Mouse (Mus musculus) myocyte (in vitro differentiated cells): ENCODE data around the gene Cbx3. TPM values are rescaled to one million over a fixed set of nuclear protein-coding genes. Genes with fewer than 3 reads are reported as not detected.

ENCODE experiments used
- H3K27me3 ChIP-seq: one replicate; pipeline ENCODE4 v1.6.1; 2011; ENCODE audit not compliant: control insufficient read depth, insufficient read depth, insufficient read length
- H3K36me3 ChIP-seq: one replicate; pipeline ENCODE4 v1.6.1; 2011; ENCODE audit not compliant: control insufficient read depth, insufficient read depth
- H3K4me2 ChIP-seq: one replicate; pipeline ENCODE4 v1.6.1; 2011; ENCODE audit warnings: low read depth, control low read depth
- H3K4me3 ChIP-seq: one replicate; pipeline ENCODE4 v1.5.1; 2011; ENCODE audit warnings: mild to moderate bottlenecking, control low read depth, moderate library complexity
- H3K79me2 ChIP-seq: one replicate; pipeline ENCODE4 v1.6.1; 2011; ENCODE audit not compliant: control insufficient read depth, insufficient read depth
- H3ac ChIP-seq: one replicate; pipeline ENCODE4 v1.6.1; 2011; ENCODE audit not compliant: control insufficient read depth, insufficient read length
- CEBPB ChIP-seq: IDR thresholded peaks from 2 replicates; pipeline ENCODE4 v1.6.1; 2011; ENCODE audit warnings: mild to moderate bottlenecking, moderate library complexity; ENCODE audit not compliant: poor library complexity, insufficient read depth, severe bottlenecking
- E2F4 ChIP-seq: IDR thresholded peaks from one replicate; pipeline ENCODE4 v1.6.1; 2011; ENCODE audit warnings: mild to moderate bottlenecking, control low read depth, moderate library complexity; ENCODE audit not compliant: insufficient read depth
- MAX ChIP-seq: IDR thresholded peaks from one replicate; pipeline ENCODE4 v1.6.1; 2011; ENCODE audit warnings: low read depth, mild to moderate bottlenecking, control low read depth
- MYOD1 ChIP-seq, 3 experiments: IDR thresholded peaks; one replicate each; pipeline ENCODE4 v1.6.1; 2011; ENCODE audit warnings: control low read depth in 2 of 3, low read depth in 2 of 3, mild to moderate bottlenecking in 2 of 3, moderate library complexity in 1 of 3; ENCODE audit not compliant: insufficient read length in 2 of 3, control insufficient read depth in 1 of 3
- MYOG ChIP-seq, 3 experiments: IDR thresholded peaks; one replicate each; pipeline ENCODE4 v1.6.1; 2011; ENCODE audit warnings: control low read depth in 2 of 3, low read depth in 2 of 3, mild to moderate bottlenecking in 2 of 3; ENCODE audit not compliant: insufficient read length in 2 of 3, control insufficient read depth in 1 of 3, insufficient read depth in 1 of 3
- POLR2A ChIP-seq: IDR thresholded peaks from one replicate; pipeline ENCODE4 v1.6.1; 2011; ENCODE audit warnings: low read depth, mild to moderate bottlenecking, control low read depth, moderate library complexity; ENCODE audit not compliant: insufficient read length
- POLR2AphosphoS2 ChIP-seq: IDR thresholded peaks from one replicate; pipeline ENCODE4 v1.6.1; 2011; ENCODE audit warnings: low read depth, control low read depth; ENCODE audit not compliant: insufficient read length
- REST ChIP-seq: IDR thresholded peaks from one replicate; pipeline ENCODE4 v1.6.1; 2011; ENCODE audit warnings: mild to moderate bottlenecking, control low read depth, moderate library complexity; ENCODE audit not compliant: insufficient read depth, insufficient read length
- SRF ChIP-seq: IDR thresholded peaks from one replicate; pipeline ENCODE4 v1.6.1; 2011; ENCODE audit warnings: low read depth; ENCODE audit not compliant: control insufficient read depth, insufficient read length
- TCF12 ChIP-seq: IDR thresholded peaks from one replicate; pipeline ENCODE4 v1.6.1; 2011; ENCODE audit warnings: mild to moderate bottlenecking, control low read depth; ENCODE audit not compliant: poor library complexity, insufficient read depth, severe bottlenecking
- TCF3 ChIP-seq: IDR thresholded peaks from one replicate; pipeline ENCODE4 v1.6.1; 2011; ENCODE audit warnings: low read depth, control low read depth; ENCODE audit not compliant: insufficient read length
- USF1 ChIP-seq: IDR thresholded peaks from one replicate; pipeline ENCODE4 v1.6.1; 2011; ENCODE audit warnings: low read depth, mild to moderate bottlenecking, control low read depth, moderate library complexity
- polyA plus RNA-seq: library from polyadenylated mRNA; unstranded; fragments of >200 nt; fragmentation: generic; extraction: Trizol; gene quantifications from one replicate; pipeline ENCODE4 v1.2.1, GENCODE M21; 2012; ENCODE audit warnings: missing spikeins

The Cbx3 gene
- polyA plus RNA-seq, 1 experiment: 35.6 TPM

- peaks cover 37% of the 10 kb centered on the region for H3K36me3 ChIP-seq
- no peaks in the 10 kb centered on the region for H3K27me3 ChIP-seq
- TF ChIP-seq E2F4 (no peak), MAX (no peak), MYOG (IDR thresholded peaks at IDR 0.05; ENCODE audit: control insufficient read depth in 1 of 3, insufficient read depth in 1 of 3, insufficient read length in 2 of 3, low read depth in 2 of 3) (no peak), SRF (no peak), USF1 (no peak), TCF3 (no peak), MYOD1 (IDR thresholded peaks at IDR 0.05; ENCODE audit: control insufficient read depth in 1 of 3, insufficient read length in 2 of 3, low read depth in 2 of 3) (no peak), REST (no peak), CEBPB (no peak), POLR2AphosphoS2 (no peak), POLR2A (no peak), TCF12 (no peak)
- peaks cover 87% of the 10 kb centered on the region for H3K79me2 ChIP-seq
- H3ac ChIP-seq: peak overlapping the region; percentile 83
- peak overlapping the region; percentile 80 for H3K4me3 ChIP-seq
- peak overlapping the region; percentile 68 for H3K4me2 ChIP-seq
Observed at GRCm38 (mm10) chr6:51471179-51471505, 982 bp downstream of the Cbx3 start.

GRCm38 (mm10) chr6:51471782-51472181 is 1.6 kb downstream of the Cbx3 start:
- peak overlapping the region; percentile 68 for H3K4me2 ChIP-seq
- H3K79me2 ChIP-seq: peaks cover 87% of the 10 kb centered on the region
- H3K27me3 ChIP-seq: no peaks in the 10 kb centered on the region
- H3ac ChIP-seq: no peak overlapping the region
- peaks cover 37% of the 10 kb centered on the region for H3K36me3 ChIP-seq
- H3K4me3 ChIP-seq: peak overlapping the region; percentile 80
- TF ChIP-seq MYOG (IDR thresholded peaks at IDR 0.05; ENCODE audit: control insufficient read depth in 1 of 3, insufficient read depth in 1 of 3, insufficient read length in 2 of 3, low read depth in 2 of 3) (no peak), POLR2A (no peak), MAX (no peak), POLR2AphosphoS2 (no peak), E2F4 (no peak), SRF (no peak), CEBPB (no peak), USF1 (no peak), TCF3 (no peak), MYOD1 (IDR thresholded peaks at IDR 0.05; ENCODE audit: control insufficient read depth in 1 of 3, insufficient read length in 2 of 3, low read depth in 2 of 3) (no peak)

- TF ChIP-seq MYOG (IDR thresholded peaks at IDR 0.05; ENCODE audit: control insufficient read depth in 1 of 3, insufficient read depth in 1 of 3, insufficient read length in 2 of 3, low read depth in 2 of 3): no peak
- TF ChIP-seq TCF12: no peak
- no peak for TF ChIP-seq E2F4
- no peak for TF ChIP-seq REST
- TF ChIP-seq SRF: no peak
- no peak for TF ChIP-seq USF1
- TF ChIP-seq POLR2AphosphoS2: no peak
- TF ChIP-seq MYOD1 (IDR thresholded peaks at IDR 0.05; ENCODE audit: control insufficient read depth in 1 of 3, insufficient read length in 2 of 3, low read depth in 2 of 3): no peak
- no peak for TF ChIP-seq CEBPB
- no peak for TF ChIP-seq MAX
- no peak for TF ChIP-seq POLR2A
- TF ChIP-seq TCF3: no peak
- Histone ChIP-seq H3ac (no peak overlapping the region), H3K27me3 (no peaks in the 10 kb centered on the region), H3K4me2 (peak overlapping the region; percentile 68), H3K4me3 (peak overlapping the region; percentile 80), H3K36me3 (peaks cover 34% of the 10 kb centered on the region), H3K79me2 (peaks cover 84% of the 10 kb centered on the region)
Observed at GRCm38 (mm10) chr6:51472213-51472612, 2.1 kb downstream of the Cbx3 start.

GRCm38 (mm10) chr6:51479136-51479731 is 9.1 kb downstream of the Cbx3 start:
- Histone ChIP-seq H3K79me2 (peaks cover 45% of the 10 kb centered on the region), H3K27me3 (no peaks in the 10 kb centered on the region), H3K4me2 (no peak overlapping the region), H3ac (no peak overlapping the region), H3K36me3 (peaks cover 66% of the 10 kb centered on the region), H3K4me3 (no peak overlapping the region)
- TF ChIP-seq TCF12 (no peak), USF1 (no peak), E2F4 (no peak), SRF (no peak), TCF3 (no peak), MYOG (IDR thresholded peaks at IDR 0.05; ENCODE audit: control insufficient read depth in 1 of 3, insufficient read depth in 1 of 3, insufficient read length in 2 of 3, low read depth in 2 of 3) (no peak), POLR2A (no peak), MAX (no peak), REST (no peak), CEBPB (no peak), MYOD1 (IDR thresholded peaks at IDR 0.05; ENCODE audit: control insufficient read depth in 1 of 3, insufficient read length in 2 of 3, low read depth in 2 of 3) (no peak), POLR2AphosphoS2 (no peak)
